Mouse (Mus musculus): ENCODE results near the gene Sept8.
A peak's percentile ranks its signal among the peaks of the same experiment; 100 is the strongest.
"Not testable (repeated sequence)": the region's sequence is repeated elsewhere in the genome, so short reads cannot be mapped to it uniquely, and the experiment has no call there.

Sept8 gene

GRCm38 (mm10) chr11:53525461-53525860 lies 6.4 kb downstream of the Sept8 start:
- no peak for DNase-seq (ENCODE audit: low read depth, low spot score)

- DNase-seq (ENCODE audit: low read depth, low spot score): no peak
Observed at GRCm38 (mm10) chr11:53528397-53529252, 9.6 kb downstream of the Sept8 start.

- DNase-seq (ENCODE audit: low read depth, low spot score): no peak
Observed at GRCm38 (mm10) chr11:53529253-53529557, 10.1 kb downstream of the Sept8 start.

GRCm38 (mm10) chr11:53530001-53530400 lies 10.9 kb downstream of the Sept8 start:
- no peak for DNase-seq (ENCODE audit: low read depth, low spot score)

GRCm38 (mm10) chr11:53531578-53532230 lies 12.6 kb downstream of the Sept8 start:
- DNase-seq (ENCODE audit: low read depth, low spot score): no peak

- DNase-seq (ENCODE audit: low read depth, low spot score): no peak
Observed at GRCm38 (mm10) chr11:53532231-53532620, 13.2 kb downstream of the Sept8 start.

GRCm38 (mm10) chr11:53539002-53539491 lies 20.0 kb downstream of the Sept8 start:
- DNase-seq (ENCODE audit: low read depth, low spot score): no peak

- DNase-seq (ENCODE audit: low read depth, low spot score): no peak
Observed at GRCm38 (mm10) chr11:53540394-53540793, 21.3 kb downstream of the Sept8 start.

- DNase-seq (ENCODE audit: low read depth, low spot score): no peak
Observed at GRCm38 (mm10) chr11:53541222-53541621, 22.2 kb downstream of the Sept8 start.

- no peak for DNase-seq (ENCODE audit: low read depth, low spot score)
Observed at GRCm38 (mm10) chr11:53543021-53543420, 24.0 kb downstream of the Sept8 start.

- no peak for DNase-seq (ENCODE audit: low read depth, low spot score)
Observed at GRCm38 (mm10) chr11:53546271-53546670, 27.2 kb downstream of the Sept8 start.

GRCm38 (mm10) chr11:53547566-53547965 lies 28.5 kb downstream of the Sept8 start:
- DNase-seq (ENCODE audit: low read depth, low spot score): no peak

- DNase-seq (ENCODE audit: low read depth, low spot score): no peak
Observed at GRCm38 (mm10) chr11:53548036-53548605, 29.1 kb downstream of the Sept8 start.

- no peak for DNase-seq (ENCODE audit: low read depth, low spot score)
Observed at GRCm38 (mm10) chr11:53550714-53551113, 31.7 kb downstream of the Sept8 start.

- no peak for DNase-seq (ENCODE audit: low read depth, low spot score)
Observed at GRCm38 (mm10) chr11:53551754-53552153, 32.7 kb downstream of the Sept8 start.

- not testable (repeated sequence) for DNase-seq (ENCODE audit: low read depth, low spot score)
Observed at GRCm38 (mm10) chr11:53556529-53556928, 37.5 kb downstream of the Sept8 start.

- not testable (repeated sequence) for DNase-seq (ENCODE audit: low read depth, low spot score)
Observed at GRCm38 (mm10) chr11:53557992-53558391, 38.9 kb downstream of the Sept8 start.

- DNase-seq (ENCODE audit: low read depth, low spot score): not testable (repeated sequence)
Observed at GRCm38 (mm10) chr11:53559980-53560379, 40.9 kb downstream of the Sept8 start.

- no peak for DNase-seq (ENCODE audit: low read depth, low spot score)
Observed at GRCm38 (mm10) chr11:53561986-53562385, 42.9 kb downstream of the Sept8 start.

GRCm38 (mm10) chr11:53566646-53567045 lies 47.6 kb downstream of the Sept8 start:
- no peak for DNase-seq (ENCODE audit: low read depth, low spot score)

- peak; percentile 95 for DNase-seq (ENCODE audit: low read depth, low spot score)
Observed at GRCm38 (mm10) chr11:53567224-53568014, 48.4 kb downstream of the Sept8 start, which contains the start of gene Kif3a. TSS of gene Kif3a (plus strand) at chr11:53567379.

- DNase-seq (ENCODE audit: low read depth, low spot score): no peak
Observed at GRCm38 (mm10) chr11:53580562-53580961, 61.5 kb downstream of the Sept8 start.
